Mouse (Mus musculus) testis, adult 2 months (tissue): Measurements from ENCODE around the gene Sorcs2. TPM values are rescaled to one million over a fixed set of nuclear protein-coding genes. Genes with fewer than 3 reads are reported as not detected.

Source experiments
- H3K27ac ChIP-seq: fragments of 200-500 bp; 2 replicates; pipeline ENCODE4 v1.5.1; 2012; ENCODE audit warnings: low read depth, low read length; ENCODE audit not compliant: control insufficient read depth, insufficient read depth
- H3K27me3 ChIP-seq: fragments of 200-500 bp; 2 replicates; pipeline ENCODE4 v1.6.1; 2012; ENCODE audit warnings: mild to moderate bottlenecking, low read length, moderate library complexity; ENCODE audit not compliant: control insufficient read depth, insufficient read depth
- H3K36me3 ChIP-seq: fragments of 200-500 bp; 2 replicates; pipeline ENCODE4 v1.6.1; 2012; ENCODE audit warnings: mild to moderate bottlenecking, low read length; ENCODE audit not compliant: control insufficient read depth, insufficient read depth
- H3K4me1 ChIP-seq: fragments of 200-500 bp; 2 replicates; pipeline ENCODE4 v1.6.1; 2012; ENCODE audit warnings: low read length; ENCODE audit not compliant: control insufficient read depth, insufficient read depth
- H3K4me3 ChIP-seq: fragments of 200-500 bp; 2 replicates; pipeline ENCODE4 v1.5.1; 2012; ENCODE audit warnings: low read depth, mild to moderate bottlenecking, low read length, moderate library complexity, mixed read lengths; ENCODE audit not compliant: control insufficient read depth
- CTCF ChIP-seq: fragments of 200-500 bp; IDR thresholded peaks from 2 replicates; pipeline ENCODE4 v1.5.1; 2012; ENCODE audit warnings: low read depth, mild to moderate bottlenecking, inconsistent platforms, low read length, moderate library complexity; ENCODE audit not compliant: control insufficient read depth, insufficient read depth, insufficient replicate concordance
- POLR2A ChIP-seq: fragments of 200-500 bp; IDR thresholded peaks from 2 replicates; pipeline ENCODE4 v1.6.1; 2012; ENCODE audit warnings: low read depth, mild to moderate bottlenecking, inconsistent platforms, low read length, moderate library complexity; ENCODE audit not compliant: control insufficient read depth
- polyA plus RNA-seq: library from polyadenylated mRNA; depleted of rRNA; stranded (reverse); fragments of >200 nt; gene quantifications from 2 replicates; pipeline ENCODE4 v1.2.3, GENCODE M21; 2012

The Sorcs2 gene
- polyA plus RNA-seq, 1 experiment = 13.8 TPM

- TF ChIP-seq CTCF (no peak), POLR2A (no peak)
- H3K27ac ChIP-seq = no peak overlapping the region
- no peaks in the 10 kb centered on the region for H3K27me3 ChIP-seq
- no peak overlapping the region for H3K4me3 ChIP-seq
- no peaks in the 10 kb centered on the region for H3K4me1 ChIP-seq
- H3K36me3 ChIP-seq = no peaks in the 10 kb centered on the region
Observed at GRCm38 (mm10) chr5:36199519-36199918, 198.4 kb downstream of the Sorcs2 start.

- H3K4me3 ChIP-seq = no peak overlapping the region
- no peaks in the 10 kb centered on the region for H3K36me3 ChIP-seq
- no peaks in the 10 kb centered on the region for H3K4me1 ChIP-seq
- H3K27ac ChIP-seq = no peak overlapping the region
- no peaks in the 10 kb centered on the region for H3K27me3 ChIP-seq
- TF ChIP-seq POLR2A = no peak
- no peak for TF ChIP-seq CTCF
Observed at GRCm38 (mm10) chr5:36195436-36195835, 202.5 kb downstream of the Sorcs2 start.

- no peak for TF ChIP-seq POLR2A
- no peak for TF ChIP-seq CTCF
- H3K36me3 ChIP-seq = no peaks in the 10 kb centered on the region
- no peak overlapping the region for H3K4me3 ChIP-seq
- no peaks in the 10 kb centered on the region for H3K4me1 ChIP-seq
- no peak overlapping the region for H3K27ac ChIP-seq
- no peaks in the 10 kb centered on the region for H3K27me3 ChIP-seq
Observed at GRCm38 (mm10) chr5:36194631-36195030, 203.3 kb downstream of the Sorcs2 start.

GRCm38 (mm10) chr5:36192677-36193076 lies 205.3 kb downstream of the Sorcs2 start:
- H3K36me3 ChIP-seq = no peaks in the 10 kb centered on the region
- no peaks in the 10 kb centered on the region for H3K27me3 ChIP-seq
- no peaks in the 10 kb centered on the region for H3K4me1 ChIP-seq
- no peak overlapping the region for H3K4me3 ChIP-seq
- TF ChIP-seq CTCF (no peak), POLR2A (no peak)
- no peak overlapping the region for H3K27ac ChIP-seq

GRCm38 (mm10) chr5:36191876-36192275 lies 206.1 kb downstream of the Sorcs2 start:
- no peaks in the 10 kb centered on the region for H3K4me1 ChIP-seq
- H3K27me3 ChIP-seq = no peaks in the 10 kb centered on the region
- TF ChIP-seq POLR2A = no peak
- no peak for TF ChIP-seq CTCF
- no peak overlapping the region for H3K4me3 ChIP-seq
- H3K36me3 ChIP-seq = no peaks in the 10 kb centered on the region
- H3K27ac ChIP-seq = no peak overlapping the region

GRCm38 (mm10) chr5:36191285-36191684 lies 206.7 kb downstream of the Sorcs2 start:
- no peak overlapping the region for H3K27ac ChIP-seq
- no peaks in the 10 kb centered on the region for H3K4me1 ChIP-seq
- no peak for TF ChIP-seq CTCF
- TF ChIP-seq POLR2A = no peak
- H3K27me3 ChIP-seq = no peaks in the 10 kb centered on the region
- no peaks in the 10 kb centered on the region for H3K36me3 ChIP-seq
- no peak overlapping the region for H3K4me3 ChIP-seq

- Histone ChIP-seq H3K36me3 (no peaks in the 10 kb centered on the region), H3K4me1 (no peaks in the 10 kb centered on the region), H3K27me3 (no peaks in the 10 kb centered on the region), H3K4me3 (no peak overlapping the region), H3K27ac (no peak overlapping the region)
- TF ChIP-seq CTCF (no peak), POLR2A (no peak)
Observed at GRCm38 (mm10) chr5:36188310-36188709, 209.6 kb downstream of the Sorcs2 start.

GRCm38 (mm10) chr5:36186294-36187053 lies 211.5 kb downstream of the Sorcs2 start:
- TF ChIP-seq POLR2A (no peak), CTCF (no peak)
- no peaks in the 10 kb centered on the region for H3K36me3 ChIP-seq
- H3K27ac ChIP-seq = no peak overlapping the region
- no peak overlapping the region for H3K4me3 ChIP-seq
- no peaks in the 10 kb centered on the region for H3K27me3 ChIP-seq
- H3K4me1 ChIP-seq = no peaks in the 10 kb centered on the region
